Mouse (Mus musculus): Measurements from ENCODE around the gene Rgma. TPM values are rescaled to one million over a fixed set of nuclear protein-coding genes. Genes with fewer than 3 reads are reported as not detected.

The Rgma gene
- 10 to 100 TPM in 1 of 2 experiments, 1 to 10 TPM in 1; 8.1 to 12.1 TPM for total RNA-seq (2021)
- long read RNA-seq, experiment 1, partial matches to known transcripts = 0 of 1 reads
- long read RNA-seq, experiment 1, other reads (novel, unspliced or antisense) = 0 of 1 reads
- long read RNA-seq, experiment 2, partial matches to known transcripts = 0 of 2 reads
- long read RNA-seq, experiment 2, other reads (novel, unspliced or antisense) = 1 of 2 reads

DNA sequence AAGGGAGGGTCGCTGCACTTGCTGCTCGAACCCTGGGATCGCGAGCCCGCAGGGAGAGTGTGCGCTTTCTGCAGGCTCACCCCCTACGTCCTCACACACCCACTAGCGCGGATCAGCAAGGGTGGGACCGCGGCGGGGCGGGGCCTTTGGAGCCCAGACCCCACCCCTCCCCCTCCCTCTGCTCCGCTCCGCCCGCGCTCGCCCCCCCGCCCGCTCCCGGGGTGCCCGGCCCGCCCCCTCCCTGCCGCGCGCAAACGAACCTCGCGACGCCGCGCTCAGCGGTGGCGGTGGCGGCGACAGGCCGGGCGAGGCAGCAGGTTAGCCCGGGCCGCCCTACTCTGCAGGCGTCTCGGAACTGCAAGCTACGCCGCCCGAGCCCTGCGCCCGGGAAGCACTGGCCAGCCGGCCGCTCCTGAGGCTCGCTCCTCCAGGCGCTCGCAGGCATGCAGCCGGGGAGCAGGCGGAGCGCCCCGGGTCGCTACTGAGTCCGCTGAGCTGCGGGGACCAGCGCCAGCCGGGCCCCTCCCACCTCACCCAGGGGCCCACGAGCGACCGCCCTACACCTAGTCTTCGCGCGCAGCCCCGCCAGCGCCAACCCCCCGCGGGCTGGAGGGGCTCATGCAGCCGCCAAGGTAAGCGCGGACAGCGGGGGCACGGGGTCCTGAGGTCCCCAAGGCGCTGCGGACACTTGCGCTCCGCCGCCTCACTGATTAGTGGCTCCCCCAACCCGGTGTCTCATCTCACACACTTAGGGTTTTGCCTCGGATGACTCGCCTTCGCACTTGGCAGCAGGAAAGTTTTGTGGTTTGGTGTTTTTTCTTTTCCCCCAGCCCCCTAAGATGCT is at the start of gene Rgma:
Rgma (plus strand) TSS at position 253 of the 844 bp plus-strand sequence.
- peak; percentile 33 to 47 for DNase-seq (ENCODE audit: low spot score in 2 of 2)

DNA sequence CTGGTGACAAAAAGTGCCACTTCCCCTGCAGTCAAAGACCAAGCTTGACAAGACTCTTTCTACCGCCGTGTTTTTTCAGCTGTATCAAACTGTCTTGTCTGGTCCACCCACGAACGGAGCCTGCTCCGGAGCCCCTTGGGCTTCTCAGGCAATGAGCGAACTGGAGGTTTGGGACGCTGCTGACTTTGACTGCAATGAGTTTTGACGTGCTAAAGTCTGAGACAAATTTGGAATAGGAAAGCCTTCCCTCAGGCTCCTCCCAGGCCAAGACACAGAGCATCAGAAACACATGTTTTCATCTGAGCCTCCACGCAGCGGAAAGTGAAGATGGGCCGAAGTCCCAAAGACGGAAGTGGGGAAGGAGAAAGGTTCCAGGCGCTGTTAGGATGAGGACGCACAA is 49.1 kb upstream of the Rgma start:
- no peak for DNase-seq (ENCODE audit: low spot score in 2 of 2)

DNA sequence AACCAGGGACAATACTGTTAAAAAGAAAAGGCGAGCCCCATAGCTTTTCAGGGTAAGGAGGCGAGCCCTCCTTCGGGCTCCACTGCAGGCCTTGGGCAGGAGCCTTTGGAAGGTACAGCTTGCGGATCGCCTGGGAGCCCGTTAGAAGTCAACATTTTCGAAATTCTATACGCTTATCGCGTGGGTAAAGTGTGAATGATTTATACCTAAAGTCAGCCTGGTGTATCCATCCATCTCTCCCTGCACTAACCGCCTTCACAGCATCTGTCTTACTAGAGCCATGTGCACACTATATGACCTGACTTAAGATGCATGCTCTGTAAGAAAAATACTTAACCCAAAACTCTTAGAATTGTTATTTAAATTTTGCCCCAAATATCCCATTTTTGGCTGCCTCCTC is 48.6 kb upstream of the Rgma start:
- no peak for DNase-seq (ENCODE audit: low spot score in 2 of 2)

DNA sequence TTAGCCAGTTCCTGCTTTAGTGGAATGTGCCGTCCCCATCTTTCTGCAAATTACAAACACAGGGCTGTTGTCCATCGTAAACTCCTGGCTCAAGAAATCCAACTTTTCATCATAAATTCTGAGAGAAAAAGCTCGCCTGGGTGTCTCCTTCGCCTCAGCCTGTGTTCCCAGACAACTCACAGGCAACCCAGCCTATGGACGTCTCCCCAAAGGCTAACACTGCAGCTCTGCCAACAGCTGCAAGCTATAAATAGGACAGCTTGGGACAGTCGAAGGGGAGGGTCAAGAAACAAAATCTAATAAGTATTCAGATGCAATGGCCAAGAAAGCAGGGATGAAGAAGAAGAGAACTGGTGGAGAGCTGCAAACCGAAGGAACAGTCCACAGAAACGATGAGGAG is 48.1 kb upstream of the Rgma start:
- DNase-seq (ENCODE audit: low spot score in 2 of 2) = no peak

DNA sequence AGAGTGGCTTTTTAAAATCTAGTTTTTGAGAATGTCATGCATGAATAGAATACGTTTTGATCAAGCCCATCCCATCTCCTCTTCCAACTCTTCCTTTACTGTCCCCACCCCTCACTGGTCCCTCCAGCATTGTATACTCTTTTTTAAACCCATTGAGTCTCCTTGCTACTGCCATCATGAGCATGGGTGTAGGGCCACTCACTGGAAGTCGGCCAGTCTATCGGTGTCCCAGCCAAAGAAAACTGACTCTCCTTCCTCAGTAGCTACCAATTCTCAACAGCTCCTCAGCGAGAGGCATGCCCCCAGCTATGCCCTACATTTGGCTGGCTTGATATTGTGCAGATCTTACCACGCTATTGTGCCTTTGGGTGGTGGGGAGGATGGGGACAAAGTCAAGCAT is 47.7 kb upstream of the Rgma start:
- no peak for DNase-seq (ENCODE audit: low spot score in 2 of 2)

DNA sequence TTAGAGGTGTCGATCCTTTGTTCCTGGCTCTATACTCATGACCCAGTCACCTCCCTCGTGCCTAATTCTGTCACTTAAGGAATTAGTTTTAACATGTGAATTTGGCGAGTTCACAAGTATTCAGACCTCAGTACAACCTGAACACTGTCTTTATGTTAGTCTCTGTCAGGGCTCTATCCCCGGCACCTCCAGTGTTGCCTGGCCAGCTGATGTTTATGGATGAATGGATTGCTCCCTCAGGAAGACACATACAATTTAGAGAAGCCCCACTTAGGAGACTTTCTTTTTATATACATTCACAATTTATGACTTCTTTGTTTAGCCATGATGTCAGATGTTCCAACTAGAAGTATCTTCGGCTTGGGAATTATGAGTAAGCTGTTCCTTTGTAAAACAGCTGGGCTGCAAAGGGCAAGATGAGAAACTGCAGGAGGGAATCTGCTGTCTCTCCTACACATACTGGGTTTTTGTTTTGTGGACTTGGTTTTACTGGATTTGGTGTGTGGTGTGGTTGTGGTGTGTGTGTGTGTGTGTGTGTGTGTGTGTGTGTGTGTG is 46.6 kb upstream of the Rgma start:
- no peak for DNase-seq (ENCODE audit: low spot score in 2 of 2)

DNA sequence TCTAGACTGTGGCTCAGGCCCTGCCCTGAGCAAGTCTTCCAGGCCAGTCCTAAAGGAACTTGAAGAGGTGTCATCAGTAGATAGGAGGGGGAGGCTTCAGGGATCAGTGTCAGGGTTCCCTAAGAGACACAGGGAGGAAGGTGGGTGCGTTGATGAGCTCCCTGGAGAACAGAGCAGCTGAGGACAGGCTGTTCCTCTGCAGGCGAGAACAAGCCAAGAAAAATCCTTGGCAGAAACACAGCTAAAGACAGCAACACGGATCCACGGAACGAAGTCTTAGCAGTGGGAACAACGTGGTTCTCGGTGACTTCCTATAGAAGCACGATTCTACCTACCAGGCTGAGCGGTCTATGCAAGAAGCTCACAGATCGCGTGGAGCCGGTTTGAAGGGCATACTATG is 44.6 kb upstream of the Rgma start:
- no peak for DNase-seq (ENCODE audit: low spot score in 2 of 2)

DNA sequence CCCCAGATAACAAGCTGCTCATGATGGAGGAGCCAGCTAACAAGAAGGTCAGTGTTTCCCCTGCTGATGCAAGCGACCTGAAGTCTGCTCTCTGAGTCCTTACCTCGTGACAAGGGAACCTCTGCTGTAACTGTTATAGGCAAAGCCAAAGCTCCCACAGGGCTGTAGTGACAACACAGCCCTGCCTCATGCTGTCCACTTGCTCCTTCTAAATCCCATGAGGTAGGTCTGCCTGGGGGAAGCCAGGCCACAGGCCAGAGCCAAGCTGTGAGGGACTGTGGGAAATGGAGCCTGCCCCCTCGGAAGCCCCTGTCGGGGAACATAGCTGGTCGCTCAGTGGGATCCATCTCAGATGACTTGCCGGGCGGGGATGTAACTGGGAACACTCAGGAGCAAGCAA is 43.7 kb upstream of the Rgma start:
- no peak for DNase-seq (ENCODE audit: low spot score in 2 of 2)

DNA sequence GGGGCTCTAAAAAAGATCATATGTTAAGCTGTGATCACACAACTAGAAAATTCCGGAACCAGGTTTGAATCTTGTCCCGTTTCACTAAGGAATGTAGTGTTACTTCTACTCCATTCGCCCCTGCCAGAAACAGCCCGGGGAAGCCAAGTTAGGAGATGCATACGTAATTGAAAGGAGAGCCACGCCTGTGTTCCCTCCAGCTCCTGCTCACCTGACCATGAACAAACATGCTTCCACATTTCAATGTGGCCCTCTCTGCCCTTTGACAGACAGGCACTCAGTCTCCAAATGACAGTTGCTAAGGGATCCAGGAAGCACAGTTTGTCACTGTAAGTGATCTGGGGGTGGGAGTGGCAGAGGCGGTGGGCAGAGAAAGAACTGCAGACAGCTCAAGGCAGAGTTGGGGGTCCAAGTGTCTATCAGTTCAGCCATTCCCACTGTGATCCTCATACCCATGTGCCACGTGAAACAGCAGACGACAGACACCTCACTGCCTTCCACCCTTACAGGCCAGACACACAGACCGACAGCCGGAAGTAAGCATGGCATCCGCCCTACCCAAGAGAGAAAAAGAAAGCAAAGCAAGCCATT is 41.8 kb upstream of the Rgma start:
- no peak for DNase-seq (ENCODE audit: low spot score in 2 of 2)

DNA sequence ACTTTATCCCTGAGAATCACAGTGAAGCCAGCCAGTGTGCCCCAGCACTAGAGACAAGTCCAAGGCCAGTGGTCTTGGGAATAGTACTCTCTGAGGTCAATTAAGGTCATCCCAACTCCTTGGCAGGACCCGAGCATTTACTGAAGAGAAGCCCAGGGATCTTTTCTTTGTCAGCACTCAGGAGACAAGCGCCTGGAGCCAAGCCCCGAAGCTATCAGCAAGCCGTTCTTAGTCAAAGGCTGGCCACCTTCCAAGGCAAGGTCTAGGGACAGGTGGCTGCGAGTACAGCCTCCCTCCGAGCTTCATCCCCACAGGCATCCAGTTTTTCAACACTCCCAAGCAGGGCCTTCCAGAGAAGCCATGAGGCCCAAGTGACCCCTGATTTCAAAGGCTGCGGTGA is 40.4 kb upstream of the Rgma start:
- DNase-seq (ENCODE audit: low spot score in 2 of 2) = no peak

DNA sequence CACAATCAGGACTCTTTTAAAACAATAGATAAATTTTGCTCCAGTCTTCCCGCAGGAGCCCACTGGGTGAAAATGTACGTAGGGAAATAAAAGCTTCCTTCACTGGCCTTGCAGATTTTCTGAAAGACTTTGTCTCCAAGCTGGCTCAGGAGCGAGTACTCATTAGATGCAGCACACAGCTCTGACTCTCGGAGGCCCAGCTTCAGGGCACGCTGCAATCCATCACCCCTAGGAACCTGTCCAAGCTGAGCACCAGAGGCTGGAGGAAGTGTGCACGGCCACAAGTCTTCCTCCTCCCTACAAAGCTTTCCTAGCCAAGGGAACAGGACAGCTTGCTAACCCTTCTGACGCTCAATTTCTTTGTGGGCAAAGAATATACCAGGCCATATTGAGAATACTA is 38.9 kb upstream of the Rgma start:
- DNase-seq (ENCODE audit: low spot score in 2 of 2) = no peak

DNA sequence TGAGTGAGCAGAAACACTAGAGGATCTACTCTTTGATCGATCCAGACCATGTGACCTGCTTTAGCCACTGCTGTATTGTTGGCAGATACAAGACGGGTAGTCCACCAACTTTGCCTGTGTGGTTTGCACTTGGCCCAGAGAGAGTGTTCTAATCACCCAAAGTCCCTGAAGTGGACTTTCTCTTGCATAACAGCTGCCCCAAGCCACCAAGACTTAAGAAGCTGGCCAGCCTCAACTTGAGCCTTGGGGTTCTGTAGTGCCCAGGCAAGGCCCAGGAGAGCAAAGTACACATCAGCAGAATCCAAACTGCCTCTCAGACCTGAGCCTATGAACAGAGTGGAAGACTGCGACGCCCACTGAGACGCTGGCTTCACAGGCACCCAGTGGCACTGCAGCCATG is 37.0 kb upstream of the Rgma start:
- no peak for DNase-seq (ENCODE audit: low spot score in 2 of 2)

DNA sequence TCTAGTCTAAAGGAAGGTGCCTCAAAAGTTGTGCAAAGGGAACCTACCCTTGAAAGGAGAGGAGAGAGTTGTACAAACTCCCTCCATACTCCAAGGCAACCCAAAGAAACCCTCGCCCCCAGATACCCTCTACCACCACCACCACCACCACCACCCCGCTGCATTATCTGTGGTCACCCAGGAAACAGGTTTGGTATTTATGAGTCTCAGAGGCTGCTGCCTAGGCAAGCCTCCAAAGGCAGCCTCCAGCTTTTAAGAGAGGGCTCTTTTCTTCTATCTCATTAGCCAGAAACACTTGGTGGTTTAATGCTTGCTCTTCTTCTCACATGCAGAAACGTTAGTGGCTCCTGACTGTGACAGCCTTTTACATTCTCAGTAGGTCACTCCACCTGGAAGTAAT is 31.5 kb upstream of the Rgma start:
- no peak for DNase-seq (ENCODE audit: low spot score in 2 of 2)

DNA sequence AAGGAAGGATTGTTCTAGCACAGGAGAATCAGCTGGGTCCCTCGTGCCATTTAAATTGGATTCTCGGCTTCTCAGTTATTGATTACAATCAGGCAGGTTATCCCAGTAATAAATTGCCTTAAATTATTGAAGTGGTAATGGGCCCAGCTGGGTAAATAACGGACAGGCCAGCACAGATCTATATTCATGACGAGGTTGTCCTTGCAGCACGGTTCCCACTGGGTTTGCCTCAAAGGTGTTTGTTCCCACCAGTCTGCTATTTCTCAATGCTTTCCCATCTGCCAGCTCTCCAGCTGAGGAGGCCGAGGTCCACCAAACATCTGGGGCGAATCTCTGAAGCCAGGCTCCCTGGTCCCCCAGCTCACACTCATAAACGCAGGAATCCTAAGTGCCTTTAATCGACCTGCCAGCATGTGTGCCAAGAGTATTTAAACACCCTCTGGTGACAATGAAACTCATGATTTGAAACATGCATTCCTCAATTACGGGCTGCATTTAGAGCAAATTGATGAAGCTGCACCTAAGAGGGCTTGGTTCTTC is 26.7 kb upstream of the Rgma start:
- DNase-seq (ENCODE audit: low spot score in 2 of 2) = no peak

DNA sequence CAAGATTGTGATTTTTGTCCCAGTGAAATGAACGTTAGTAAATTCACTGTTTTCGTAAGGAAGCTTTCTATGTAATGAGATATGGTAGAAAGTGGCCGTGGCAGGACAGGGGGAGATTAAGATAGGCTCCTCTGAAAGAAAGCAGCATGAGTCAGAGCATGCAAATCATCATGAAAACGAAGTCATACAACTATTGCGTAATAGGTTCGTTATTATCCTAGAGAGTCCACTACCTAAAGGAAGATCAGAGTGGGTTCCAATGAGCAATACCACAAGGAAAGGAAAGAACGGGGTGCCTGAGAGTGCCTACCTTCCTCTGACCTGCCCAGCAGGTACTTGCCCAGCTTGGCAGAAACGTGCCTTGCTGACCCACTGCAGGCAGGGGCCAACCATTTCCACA is 26.2 kb upstream of the Rgma start:
- no peak for DNase-seq (ENCODE audit: low spot score in 2 of 2)

DNA sequence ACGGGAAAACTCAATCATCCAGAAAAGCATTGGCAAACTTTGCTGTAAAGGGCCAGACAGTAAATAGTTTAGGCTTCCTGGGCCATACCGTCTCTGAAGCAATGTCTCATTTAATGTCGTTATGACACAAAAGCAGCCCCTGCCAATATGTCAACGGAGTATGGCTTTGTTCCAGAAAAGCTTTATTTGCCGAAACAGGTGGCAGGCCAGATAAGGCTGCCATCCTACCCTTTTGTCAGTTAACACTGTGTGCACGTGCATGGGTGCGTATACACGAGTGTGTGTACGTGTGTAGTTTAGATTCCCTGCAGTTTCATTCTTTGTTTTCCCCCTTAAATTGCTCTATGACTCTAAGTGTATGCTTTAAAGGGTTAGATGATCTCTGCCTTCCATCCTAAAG is 20.1 kb upstream of the Rgma start:
- DNase-seq (ENCODE audit: low spot score in 2 of 2) = no peak

DNA sequence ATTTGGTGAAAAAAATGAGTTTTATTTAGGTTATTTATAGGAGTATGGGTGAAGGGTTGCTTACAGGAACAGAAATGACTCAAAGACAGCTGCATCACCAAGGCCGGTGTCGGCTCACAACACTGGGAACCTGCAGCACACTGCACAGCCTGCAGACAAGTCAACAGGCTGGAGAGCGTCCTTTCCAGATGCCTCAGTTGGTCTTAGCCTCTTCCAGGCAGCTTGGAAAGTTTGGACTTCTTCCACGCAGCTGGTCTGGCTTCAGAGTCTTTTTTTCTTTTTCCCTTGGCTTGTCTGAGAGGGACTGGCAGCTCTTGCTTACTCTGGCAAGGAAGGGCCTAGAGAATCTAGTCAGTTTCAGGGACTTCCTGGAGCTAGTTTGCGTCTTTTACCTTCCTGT is 18.4 kb upstream of the Rgma start:
- no peak for DNase-seq (ENCODE audit: low spot score in 2 of 2)

DNA sequence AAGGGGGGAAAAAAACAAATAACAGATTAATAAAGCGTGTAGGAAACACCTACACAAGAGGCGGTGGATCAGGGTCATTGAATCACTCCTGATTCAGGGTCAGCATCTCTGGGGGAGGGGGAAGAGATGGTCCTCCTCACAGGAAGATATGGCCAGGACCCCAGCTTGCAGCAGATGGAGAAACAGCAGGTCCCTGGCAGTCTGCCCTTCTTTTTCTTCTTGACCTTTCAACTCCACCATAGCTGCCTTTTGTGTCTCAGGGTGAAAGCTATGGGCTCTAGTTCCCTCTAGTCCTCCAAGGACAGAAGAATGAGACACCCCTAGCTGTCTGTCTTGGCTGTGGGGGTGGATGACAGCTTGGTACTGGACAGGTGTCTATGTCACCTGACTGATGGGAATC is 17.7 kb upstream of the Rgma start:
- no peak for DNase-seq (ENCODE audit: low spot score in 2 of 2)

DNA sequence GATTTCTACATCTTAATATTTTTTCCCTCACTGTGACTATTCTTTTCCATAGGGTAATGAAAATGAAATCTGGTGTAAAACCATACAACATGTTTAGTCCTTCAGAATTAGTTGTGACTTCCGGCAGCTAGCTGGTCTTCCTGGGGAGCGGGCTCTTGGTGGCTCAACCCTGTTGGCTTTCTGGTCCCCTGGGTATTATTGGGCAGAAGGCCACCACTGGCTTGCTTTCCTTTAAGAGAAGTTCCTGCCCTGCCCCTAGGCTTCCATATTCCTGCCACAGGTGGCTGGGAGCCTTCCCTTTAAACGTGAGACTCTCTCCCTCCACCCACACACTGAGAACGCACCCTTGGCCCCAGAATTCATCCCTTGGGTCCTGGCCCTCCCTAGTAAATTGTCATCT is 9.8 kb upstream of the Rgma start:
- DNase-seq (ENCODE audit: low spot score in 2 of 2) = no peak

DNA sequence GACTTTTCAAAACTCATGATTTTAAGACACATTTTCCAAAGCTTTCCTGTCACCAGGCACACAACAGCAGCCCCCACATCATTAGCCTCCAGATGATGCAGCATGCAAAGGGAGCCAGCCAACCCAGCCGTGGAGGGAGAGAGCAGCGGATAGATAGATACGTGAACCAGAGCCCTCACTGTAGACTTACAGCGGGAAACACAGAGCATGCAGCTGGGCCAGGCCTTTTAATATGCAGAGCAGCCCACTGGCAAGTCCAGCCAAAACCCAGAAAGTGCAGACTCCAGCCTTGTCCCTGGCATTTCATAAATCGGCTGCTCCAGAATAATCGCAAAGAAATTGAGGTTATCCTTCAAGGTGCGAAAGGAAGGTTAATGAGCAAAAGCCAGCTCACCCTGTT is 9.3 kb upstream of the Rgma start:
- no peak for DNase-seq (ENCODE audit: low spot score in 2 of 2)

DNA sequence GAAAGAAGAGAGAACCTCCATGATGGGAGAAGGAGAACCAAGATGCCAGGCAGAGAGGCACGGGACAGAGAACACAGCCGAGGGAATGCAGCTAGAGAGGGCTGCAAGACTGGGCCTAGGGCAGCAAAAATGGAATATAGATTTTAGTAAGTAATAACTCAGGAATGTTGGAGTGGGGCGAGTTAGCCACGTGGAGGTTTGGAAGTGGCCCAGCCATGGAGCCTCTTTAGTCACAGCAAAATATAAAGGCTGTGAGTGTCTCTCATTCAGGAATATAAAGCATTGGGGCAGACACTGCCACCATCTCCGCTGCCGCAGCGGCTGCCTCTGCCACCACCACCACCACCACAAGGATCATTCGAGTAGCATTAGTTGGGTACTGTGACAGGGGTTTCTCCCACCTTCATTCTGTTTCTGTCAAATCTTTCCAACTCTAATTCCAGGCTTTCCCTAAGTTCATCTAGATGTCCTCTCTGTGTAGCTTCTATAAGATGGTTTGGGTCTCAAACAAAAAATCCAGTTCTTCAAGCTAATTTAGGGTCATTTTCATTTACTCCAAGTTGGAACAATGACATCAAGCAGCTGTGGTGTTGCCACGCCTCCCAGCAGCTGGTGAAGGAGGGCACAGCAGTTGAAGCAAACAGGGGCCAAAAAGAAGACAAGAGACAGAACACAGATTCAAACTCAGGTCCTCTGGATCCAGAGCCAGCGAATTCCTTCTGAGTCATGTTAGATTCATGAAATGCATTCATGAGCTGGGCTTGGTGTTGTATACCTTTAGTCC is 7.4 kb upstream of the Rgma start:
- DNase-seq (ENCODE audit: low spot score in 2 of 2) = no peak
